Mouse (Mus musculus): ENCODE results near the gene Ssbp3. TPM values are rescaled to one million over a fixed set of nuclear protein-coding genes. Genes with fewer than 3 reads are reported as not detected.

The Ssbp3 gene
- polyA plus RNA-seq, 1 experiment = 145 TPM

DNA sequence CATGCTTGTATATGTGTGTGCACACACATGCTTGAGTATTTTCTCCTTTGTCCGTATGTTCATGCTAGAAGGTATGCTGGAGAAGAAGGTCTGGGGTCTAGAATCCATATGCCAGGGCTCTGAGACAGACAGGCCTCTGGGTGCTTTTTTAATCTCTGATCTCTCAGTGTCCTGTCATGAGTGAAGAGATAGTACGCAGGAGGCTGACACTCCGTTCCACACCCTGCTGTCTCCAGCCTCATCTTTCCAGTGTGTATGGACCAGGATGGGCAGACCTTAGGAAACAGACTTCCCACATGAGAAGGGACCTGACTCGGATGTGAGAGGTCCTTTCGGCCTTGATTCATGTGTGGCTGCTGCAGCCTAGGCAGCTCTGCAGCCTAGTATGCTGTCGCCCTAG lies 96.3 kb downstream of the Ssbp3 start:
- Histone ChIP-seq H3K4me1 (ENCODE audit: control insufficient read depth, insufficient read depth, low read length) (0 out of 2 replicates have a peak, but pooled peaks cover 2% of the 10 kb centered on the region), H3K4me3 (ENCODE audit: insufficient read depth, low read length) (no peak overlapping the region), H3K27ac (ENCODE audit: insufficient read depth, low read length) (no peak overlapping the region)
- TF ChIP-seq POLR2A (IDR thresholded peaks at IDR 0.05; ENCODE audit: low read depth, low read length) (no peak), CTCF (IDR thresholded peaks at IDR 0.05; ENCODE audit: borderline replicate concordance, insufficient read depth, low read length) (no peak)

DNA sequence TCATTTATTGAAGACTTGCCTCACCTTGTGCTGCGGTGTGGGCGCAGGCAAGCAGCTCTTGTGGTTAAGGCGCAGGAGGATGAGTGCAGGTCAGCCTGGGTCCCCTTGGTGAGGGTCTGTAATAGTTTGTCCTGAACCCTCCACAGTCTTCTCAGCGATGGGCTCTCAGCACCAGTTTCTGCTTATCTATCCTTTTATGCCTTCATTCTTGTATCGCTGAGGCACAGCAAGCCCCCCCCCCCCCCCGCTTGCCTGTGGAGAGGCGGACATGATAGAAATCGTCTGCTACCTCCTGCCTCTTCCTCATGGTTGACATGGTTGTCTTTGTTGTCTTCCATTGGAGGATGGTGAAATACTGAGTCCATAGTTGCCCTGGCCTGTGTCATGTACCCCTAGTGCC lies 96.9 kb downstream of the Ssbp3 start:
- Histone ChIP-seq H3K4me1 (ENCODE audit: control insufficient read depth, insufficient read depth, low read length) (peaks cover 6% of the 10 kb centered on the region), H3K4me3 (ENCODE audit: insufficient read depth, low read length) (no peak overlapping the region)

DNA sequence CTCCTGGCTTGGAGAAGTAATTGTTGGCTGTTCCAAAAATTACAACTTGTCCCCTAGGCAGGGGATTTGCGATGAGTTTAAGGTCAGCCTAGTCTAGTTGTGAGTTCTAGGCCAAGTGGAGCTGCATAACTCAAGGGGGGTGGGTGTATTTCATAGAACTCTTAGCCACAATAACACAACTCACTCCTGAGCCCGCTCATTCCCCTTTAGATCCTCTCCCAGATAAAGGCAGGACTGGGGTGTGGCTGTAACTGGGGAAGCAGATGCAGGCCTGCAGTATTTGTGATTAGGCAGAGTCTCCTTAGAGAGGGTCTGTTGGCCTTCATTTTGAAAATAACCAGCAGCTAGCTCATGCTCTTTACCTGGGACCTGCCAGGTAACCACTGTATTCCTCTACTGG lies 97.7 kb downstream of the Ssbp3 start:
- Histone ChIP-seq H3K27ac (ENCODE audit: insufficient read depth, low read length) (no peak overlapping the region), H3K4me3 (ENCODE audit: insufficient read depth, low read length) (no peak overlapping the region), H3K4me1 (ENCODE audit: control insufficient read depth, insufficient read depth, low read length) (peaks cover 10% of the 10 kb centered on the region)
- TF ChIP-seq POLR2A (IDR thresholded peaks at IDR 0.05; ENCODE audit: low read depth, low read length) (no peak), CTCF (IDR thresholded peaks at IDR 0.05; ENCODE audit: borderline replicate concordance, insufficient read depth, low read length) (no peak)

More for the DNA sequence above, 96.9 kb downstream of the Ssbp3 start:
- no peak overlapping the region for H3K27ac ChIP-seq (ENCODE audit: insufficient read depth, low read length)
- no peak for TF ChIP-seq CTCF (IDR thresholded peaks at IDR 0.05; ENCODE audit: borderline replicate concordance, insufficient read depth, low read length)
- TF ChIP-seq POLR2A (IDR thresholded peaks at IDR 0.05; ENCODE audit: low read depth, low read length) = no peak

DNA sequence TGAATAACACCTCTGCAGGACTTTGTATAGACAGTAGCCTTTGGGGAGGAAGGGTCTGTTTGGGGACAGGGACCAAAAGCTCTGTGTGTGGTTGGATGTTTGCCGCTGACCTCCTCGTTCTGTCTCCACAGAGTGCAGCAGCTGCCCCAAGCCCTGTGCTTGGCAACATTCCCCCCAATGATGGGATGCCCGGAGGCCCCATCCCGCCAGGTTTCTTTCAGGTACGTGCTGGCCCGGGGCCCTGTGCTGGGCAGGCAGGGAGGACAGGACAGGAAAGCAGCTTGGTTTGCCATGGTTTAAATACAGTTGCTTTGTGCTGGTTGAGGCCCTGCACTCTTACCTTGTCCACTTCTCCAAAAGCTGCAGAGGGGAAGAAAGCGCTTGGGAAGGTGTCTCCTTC lies 99.0 kb downstream of the Ssbp3 start:
- H3K27ac ChIP-seq (ENCODE audit: insufficient read depth, low read length) = no peak overlapping the region
- no peak for TF ChIP-seq POLR2A (IDR thresholded peaks at IDR 0.05; ENCODE audit: low read depth, low read length)
- TF ChIP-seq CTCF (IDR thresholded peaks at IDR 0.05; ENCODE audit: borderline replicate concordance, insufficient read depth, low read length) = no peak
- peaks cover 12% of the 10 kb centered on the region for H3K4me1 ChIP-seq (ENCODE audit: control insufficient read depth, insufficient read depth, low read length)
- H3K4me3 ChIP-seq (ENCODE audit: insufficient read depth, low read length) = no peak overlapping the region

DNA sequence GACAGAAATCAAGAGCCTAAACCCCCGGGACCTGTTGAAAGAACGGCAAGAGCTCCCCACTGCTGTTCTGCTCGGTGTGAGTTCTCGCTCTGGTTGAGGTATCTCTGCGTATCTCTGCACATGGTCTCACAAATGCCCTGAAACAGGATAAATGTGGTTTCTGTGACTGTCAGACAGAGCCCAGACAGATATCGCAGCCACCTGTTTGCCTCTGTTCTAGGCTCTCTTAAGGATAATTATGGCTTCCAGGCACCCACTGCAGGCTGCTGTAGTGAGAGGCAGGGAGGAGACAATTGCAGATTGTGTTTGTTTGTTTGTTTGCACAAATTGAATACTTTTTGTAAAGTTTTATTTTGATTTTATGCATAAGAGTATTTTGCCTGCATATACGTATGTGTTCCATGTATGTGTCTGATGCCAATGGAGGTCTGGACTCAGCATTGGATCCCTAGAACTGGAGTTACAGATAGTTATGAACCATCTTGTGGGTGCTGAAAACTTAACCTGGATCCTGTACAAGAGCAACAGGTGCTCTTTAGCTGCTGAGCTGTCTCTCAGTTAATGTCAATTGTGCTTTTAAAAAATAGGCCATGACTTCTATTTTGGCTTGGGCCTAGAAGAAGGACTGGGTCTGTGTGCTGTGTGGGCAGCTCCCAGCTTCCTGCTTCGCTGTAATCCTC lies 101.0 kb downstream of the Ssbp3 start:
- Histone ChIP-seq H3K4me1 (ENCODE audit: control insufficient read depth, insufficient read depth, low read length) (peaks cover 16% of the 10 kb centered on the region), H3K4me3 (ENCODE audit: insufficient read depth, low read length) (no peak overlapping the region), H3K27ac (ENCODE audit: insufficient read depth, low read length) (peak overlapping the region; percentile 63)
- TF ChIP-seq POLR2A (IDR thresholded peaks at IDR 0.05; ENCODE audit: low read depth, low read length) (no peak), CTCF (IDR thresholded peaks at IDR 0.05; ENCODE audit: borderline replicate concordance, insufficient read depth, low read length) (no peak)

DNA sequence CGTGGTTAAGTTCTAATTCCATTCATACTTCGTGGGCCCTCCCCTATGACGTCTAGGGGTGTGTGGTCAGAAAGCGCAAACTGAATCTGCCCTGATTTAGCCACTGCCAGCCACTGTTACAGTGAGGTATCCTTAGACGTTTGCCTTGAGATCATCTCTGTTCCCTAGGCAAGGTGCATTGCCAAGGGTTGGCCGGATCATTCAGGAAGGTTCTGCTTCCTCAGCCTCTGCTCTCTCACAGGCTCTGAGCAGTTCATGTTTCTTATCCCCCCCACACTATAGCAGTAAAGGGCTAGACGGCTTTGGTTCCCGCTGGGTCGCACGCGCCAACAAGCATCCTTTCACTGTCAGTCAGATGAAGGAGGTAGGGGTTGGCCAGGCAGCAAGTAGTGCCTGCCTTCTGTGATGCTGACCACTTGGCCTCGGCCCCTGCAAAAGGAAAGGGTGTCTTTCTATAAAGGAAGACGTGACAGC lies 101.5 kb downstream of the Ssbp3 start:
- Histone ChIP-seq H3K4me1 (ENCODE audit: control insufficient read depth, insufficient read depth, low read length) (peaks cover 16% of the 10 kb centered on the region), H3K4me3 (ENCODE audit: insufficient read depth, low read length) (no peak overlapping the region), H3K27ac (ENCODE audit: insufficient read depth, low read length) (peak overlapping the region; percentile 4; the same call in 1 of the 2 replicates)
- TF ChIP-seq POLR2A (IDR thresholded peaks at IDR 0.05; ENCODE audit: low read depth, low read length) (no peak), CTCF (IDR thresholded peaks at IDR 0.05; ENCODE audit: borderline replicate concordance, insufficient read depth, low read length) (no peak)

DNA sequence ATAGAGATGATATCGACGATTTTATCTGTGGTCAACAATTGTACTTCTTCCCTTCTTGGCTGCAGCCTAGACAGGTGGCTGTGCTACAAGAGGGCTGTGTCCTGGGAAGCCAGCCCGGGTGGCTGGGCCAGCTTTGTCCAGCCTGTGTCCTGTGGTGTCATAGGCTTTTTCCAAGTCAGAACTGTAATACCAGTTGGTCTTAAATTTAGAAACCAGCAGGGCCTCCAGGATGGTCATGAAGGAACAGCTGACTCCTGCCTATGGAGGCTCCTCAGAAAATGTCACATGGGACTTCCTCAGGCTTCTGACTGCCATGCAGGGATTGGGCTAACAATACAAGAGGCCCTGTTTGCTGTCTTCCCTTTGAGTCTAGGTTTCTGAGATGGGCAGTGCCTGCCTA lies 102.1 kb downstream of the Ssbp3 start:
- TF ChIP-seq CTCF (IDR thresholded peaks at IDR 0.05; ENCODE audit: borderline replicate concordance, insufficient read depth, low read length) (no peak), POLR2A (IDR thresholded peaks at IDR 0.05; ENCODE audit: low read depth, low read length) (no peak)
- Histone ChIP-seq H3K4me1 (ENCODE audit: control insufficient read depth, insufficient read depth, low read length) (peaks cover 16% of the 10 kb centered on the region), H3K27ac (ENCODE audit: insufficient read depth, low read length) (no peak overlapping the region), H3K4me3 (ENCODE audit: insufficient read depth, low read length) (no peak overlapping the region)

DNA sequence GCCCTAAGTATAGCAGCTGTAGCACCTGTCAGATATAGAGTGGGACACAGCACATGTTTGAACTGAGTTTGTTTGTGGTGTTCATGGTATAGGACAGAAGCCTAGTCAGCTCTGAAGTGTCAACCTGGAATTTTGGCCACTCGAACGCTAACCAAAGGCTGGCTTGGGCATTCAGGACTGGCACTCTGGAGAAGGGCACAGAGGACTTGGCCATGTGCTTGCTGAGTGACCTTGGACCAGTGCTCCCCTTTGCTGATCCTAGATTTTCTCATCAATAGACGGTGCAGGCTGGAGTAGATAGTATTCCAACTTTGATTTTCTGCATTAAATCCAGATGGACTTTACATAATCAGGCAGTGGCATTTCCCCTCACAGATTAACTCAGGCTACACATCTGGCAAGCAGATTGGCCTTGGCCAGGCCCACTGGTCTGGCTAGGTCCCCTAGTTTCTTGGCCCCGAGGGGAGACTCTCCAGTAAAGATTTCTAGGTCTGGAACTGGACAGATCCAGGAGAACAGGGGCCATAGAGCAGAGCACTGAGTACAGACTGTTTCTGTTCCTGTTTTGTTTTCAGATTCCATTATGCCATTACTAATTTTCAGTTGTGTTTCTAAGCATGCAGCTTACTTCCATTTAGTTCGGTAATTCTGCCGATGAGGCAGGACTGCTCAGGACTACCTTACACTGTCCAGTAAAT lies 102.8 kb downstream of the Ssbp3 start:
- no peak overlapping the region for H3K4me3 ChIP-seq (ENCODE audit: insufficient read depth, low read length)
- TF ChIP-seq POLR2A (IDR thresholded peaks at IDR 0.05; ENCODE audit: low read depth, low read length) (no peak), CTCF (IDR thresholded peaks at IDR 0.05; ENCODE audit: borderline replicate concordance, insufficient read depth, low read length) (no peak)
- H3K27ac ChIP-seq (ENCODE audit: insufficient read depth, low read length) = no peak overlapping the region
- H3K4me1 ChIP-seq (ENCODE audit: control insufficient read depth, insufficient read depth, low read length) = peaks cover 16% of the 10 kb centered on the region

DNA sequence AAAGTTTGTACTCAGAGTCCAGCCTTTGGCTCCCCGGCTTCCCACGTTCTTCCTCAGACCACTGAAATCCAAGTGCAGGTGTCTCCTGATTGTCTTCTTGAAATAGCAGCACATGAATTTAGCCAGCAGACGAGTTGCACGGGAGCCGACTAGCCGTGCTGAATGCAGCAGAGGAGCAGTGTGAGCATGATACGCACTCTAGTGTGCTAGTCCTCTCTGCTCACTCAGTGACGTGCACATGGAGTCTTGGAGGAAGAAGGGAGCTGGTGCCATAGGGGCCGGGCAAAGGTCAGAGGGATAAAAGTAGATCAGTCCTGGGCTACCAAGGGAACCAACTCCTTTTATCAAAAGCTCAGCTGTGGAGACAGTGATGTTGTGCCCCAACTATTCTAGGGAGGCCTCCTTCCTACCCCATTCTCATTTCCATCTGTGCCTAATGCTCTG lies 103.3 kb downstream of the Ssbp3 start:
- H3K4me1 ChIP-seq (ENCODE audit: control insufficient read depth, insufficient read depth, low read length) = peaks cover 19% of the 10 kb centered on the region

DNA sequence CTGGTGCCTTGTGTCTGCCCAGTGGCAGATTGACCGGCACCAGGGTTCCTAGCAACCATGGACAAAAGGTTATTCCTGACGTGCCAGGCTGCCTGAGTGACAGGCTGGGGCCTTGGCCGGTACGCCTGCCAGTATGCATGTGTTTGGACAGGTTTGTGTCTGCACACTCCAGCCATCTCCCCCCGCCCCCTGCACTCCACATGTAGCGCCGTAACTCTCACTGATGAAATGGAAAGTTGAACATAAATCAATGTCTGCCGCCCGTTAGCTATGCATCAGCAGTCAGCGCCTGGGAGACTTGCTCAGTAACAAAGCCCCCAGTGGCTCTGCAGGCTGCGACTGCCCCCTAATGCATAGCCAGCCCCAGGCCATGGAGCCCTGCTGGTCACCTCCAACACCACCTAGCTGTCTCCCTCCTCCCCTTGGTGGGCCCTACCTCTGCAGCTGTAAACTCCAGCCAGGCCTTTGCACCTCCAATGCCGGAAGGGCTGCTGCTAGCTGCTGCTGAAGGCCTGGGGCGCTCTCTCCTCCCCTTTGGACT lies 105.5 kb downstream of the Ssbp3 start:
- Histone ChIP-seq H3K4me1 (ENCODE audit: control insufficient read depth, insufficient read depth, low read length) (peaks cover 20% of the 10 kb centered on the region), H3K27ac (ENCODE audit: insufficient read depth, low read length) (no peak overlapping the region), H3K4me3 (ENCODE audit: insufficient read depth, low read length) (no peak overlapping the region)
- TF ChIP-seq CTCF (IDR thresholded peaks at IDR 0.05; ENCODE audit: borderline replicate concordance, insufficient read depth, low read length) (no peak), POLR2A (IDR thresholded peaks at IDR 0.05; ENCODE audit: low read depth, low read length) (no peak)

More for the DNA sequence above, 103.3 kb downstream of the Ssbp3 start:
- H3K27ac ChIP-seq (ENCODE audit: insufficient read depth, low read length) = no peak overlapping the region
- H3K4me3 ChIP-seq (ENCODE audit: insufficient read depth, low read length) = no peak overlapping the region
- TF ChIP-seq CTCF (IDR thresholded peaks at IDR 0.05; ENCODE audit: borderline replicate concordance, insufficient read depth, low read length) = no peak
- no peak for TF ChIP-seq POLR2A (IDR thresholded peaks at IDR 0.05; ENCODE audit: low read depth, low read length)
